Mouse (Mus musculus) liver, adult 2 months (tissue): ENCODE measurements around the gene Swi5. TPM values are rescaled to one million over a fixed set of nuclear protein-coding genes. Genes with fewer than 3 reads are reported as not detected.
A peak's percentile ranks its signal among the peaks of the same experiment; 100 is the strongest.

Experiments
- DNase-seq: peaks from one replicate; pipeline ENCODE4 v3.0.0-alpha.2; 2011; ENCODE audit warnings: low read depth, low spot score; ENCODE audit errors: extremely low read depth
- H3K27ac ChIP-seq: fragments of 200-500 bp; replicated peaks from 2 replicates; pipeline ENCODE4 v1.5.1; 2012; ENCODE audit warnings: low read depth, mild to moderate bottlenecking, control low read depth, inconsistent platforms, low read length; ENCODE audit not compliant: insufficient read depth
- H3K27me3 ChIP-seq: fragments of 200-500 bp; 2 replicates; pipeline ENCODE4 v1.6.1; 2012; ENCODE audit warnings: mild to moderate bottlenecking, moderate library complexity, low read length, inconsistent platforms; ENCODE audit not compliant: control insufficient read depth, insufficient read depth
- H3K36me3 ChIP-seq: fragments of 200-500 bp; 2 replicates; pipeline ENCODE4 v1.6.1; 2012; ENCODE audit warnings: low read length, inconsistent platforms; ENCODE audit not compliant: control insufficient read depth, insufficient read depth
- H3K4me1 ChIP-seq: fragments of 200-500 bp; 2 replicates; pipeline ENCODE4 v1.6.1; 2011; ENCODE audit warnings: low read length; ENCODE audit not compliant: control insufficient read depth, insufficient read depth
- H3K4me3 ChIP-seq: fragments of 200-500 bp; 2 replicates; pipeline ENCODE4 v1.5.1; 2011; ENCODE audit warnings: low read depth, mild to moderate bottlenecking, control low read depth, low read length, moderate library complexity; ENCODE audit not compliant: insufficient read depth
- H3K79me2 ChIP-seq: fragments of 200-500 bp; 2 replicates; pipeline ENCODE4 v1.6.1; 2012; ENCODE audit warnings: inconsistent platforms, mild to moderate bottlenecking, low read length, moderate library complexity; ENCODE audit not compliant: control insufficient read depth, insufficient read depth
- H3K9ac ChIP-seq: fragments of 200-500 bp; 2 replicates; pipeline ENCODE4 v1.6.1; 2012; ENCODE audit warnings: low read depth, mild to moderate bottlenecking, control low read depth, inconsistent platforms, low read length
- CTCF ChIP-seq: fragments of 200-500 bp; IDR thresholded peaks from 2 replicates; pipeline ENCODE4 v1.5.1; 2011; ENCODE audit warnings: low read depth, low read length, control low read depth
- POLR2A ChIP-seq: fragments of 200-500 bp; IDR thresholded peaks from 2 replicates; pipeline ENCODE4 v1.6.1; 2011; ENCODE audit warnings: low read length, control low read depth; ENCODE audit not compliant: insufficient read depth; ENCODE audit errors: extremely low read depth
- WGBS: fragments of 180-500 bp; shearing (Covaris S2); methylation state at CpG from one replicate; pipeline ENCODE4 v1.1.7; 2018; 5-methylcytosine and 5-hydroxymethylcytosine counted together
- polyA plus RNA-seq: library from polyadenylated mRNA; depleted of rRNA; stranded (reverse); fragments of >200 nt; gene quantifications from 2 replicates; pipeline ENCODE4 v1.2.3, GENCODE M21; 2012
- total RNA-seq: library from RNA; depleted of rRNA; stranded (reverse); fragments of >200 nt; gene quantifications from 2 replicates; pipeline ENCODE4 v1.2.3, GENCODE M21; 2014

The Swi5 gene
- total and polyA plus RNA-seq, 2 experiments: 171 to 384 TPM

DNA sequence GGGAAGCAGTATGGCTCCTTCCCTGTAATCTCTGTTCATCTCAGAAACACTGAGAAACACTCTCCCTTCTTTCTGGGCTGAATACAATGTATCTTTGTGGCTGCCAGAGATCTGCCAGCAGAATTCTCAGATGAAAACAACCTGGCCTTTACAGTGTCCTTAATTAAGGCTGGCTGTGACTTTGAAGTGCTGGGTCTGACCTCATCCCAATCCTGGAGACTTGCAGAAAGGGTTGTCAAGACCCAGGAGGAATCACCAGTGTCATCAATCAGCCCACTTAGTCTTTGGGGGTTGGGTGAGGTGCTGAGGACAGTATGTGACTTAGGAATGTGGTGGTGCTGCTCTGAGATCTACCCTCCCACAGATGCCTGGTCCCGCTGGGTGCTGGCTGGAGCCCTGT, 34.5 kb downstream of the Swi5 start:
- H3K27ac ChIP-seq: no peak overlapping the region
- no peak for TF ChIP-seq POLR2A
- no peak for TF ChIP-seq CTCF
- H3K9ac ChIP-seq: no peak overlapping the region
- no peaks in the 10 kb centered on the region; the same call in 1 of the 2 replicates for H3K79me2 ChIP-seq
- H3K4me3 ChIP-seq: no peak overlapping the region
- H3K36me3 ChIP-seq: no peaks in the 10 kb centered on the region; the same call in 1 of the 2 replicates
- peaks cover 17% of the 10 kb centered on the region for H3K4me1 ChIP-seq
- WGBS: 87% methylated on average over 1 of the region's 1 CpGs
- DNase-seq: no peak
- H3K27me3 ChIP-seq: no peaks in the 10 kb centered on the region

DNA sequence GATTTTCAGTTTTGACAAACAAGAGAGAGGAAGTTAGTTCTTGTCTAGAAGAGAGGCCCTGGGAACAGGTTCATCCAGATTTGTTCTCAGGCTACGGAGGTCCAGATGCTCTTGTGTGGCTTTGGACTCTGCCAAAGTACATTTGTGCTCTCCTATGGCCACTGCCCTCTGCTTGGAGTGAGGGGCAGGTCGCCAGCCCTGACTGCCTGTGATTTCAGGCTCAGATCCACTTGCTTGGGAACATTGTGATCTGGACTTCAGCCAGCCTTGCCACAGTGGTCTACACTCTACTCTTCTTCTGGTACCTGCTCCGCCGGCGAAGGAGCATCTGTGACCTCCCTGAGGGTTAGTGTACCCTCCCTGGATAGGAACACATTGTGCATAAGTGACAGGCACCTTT, 35.2 kb downstream of the Swi5 start:
- Histone ChIP-seq H3K27ac (peak overlapping the region; percentile 32), H3K27me3 (no peaks in the 10 kb centered on the region), H3K4me3 (no peak overlapping the region), H3K4me1 (peaks cover 17% of the 10 kb centered on the region), H3K36me3 (no peaks in the 10 kb centered on the region; the same call in 1 of the 2 replicates), H3K79me2 (no peaks in the 10 kb centered on the region), H3K9ac (no peak overlapping the region)
- TF ChIP-seq POLR2A: no peak
- no peak for TF ChIP-seq CTCF
- 64% methylated on average over 5 of the region's 5 CpGs for WGBS
- peak; percentile 79 for DNase-seq

GRCm38 (mm10) chr2:32251791-32252527, 35.9 kb downstream of the Swi5 start:
- Histone ChIP-seq H3K4me1 (peaks cover 16% of the 10 kb centered on the region), H3K4me3 (no peak overlapping the region), H3K27ac (peak overlapping the region; percentile 32), H3K9ac (no peak overlapping the region), H3K79me2 (no peaks in the 10 kb centered on the region), H3K27me3 (no peaks in the 10 kb centered on the region), H3K36me3 (no peaks in the 10 kb centered on the region; the same call in 1 of the 2 replicates)
- WGBS: 40% methylated on average over 12 of the region's 12 CpGs
- peak; percentile 93 for DNase-seq
- TF ChIP-seq CTCF (no peak), POLR2A (no peak)

DNA sequence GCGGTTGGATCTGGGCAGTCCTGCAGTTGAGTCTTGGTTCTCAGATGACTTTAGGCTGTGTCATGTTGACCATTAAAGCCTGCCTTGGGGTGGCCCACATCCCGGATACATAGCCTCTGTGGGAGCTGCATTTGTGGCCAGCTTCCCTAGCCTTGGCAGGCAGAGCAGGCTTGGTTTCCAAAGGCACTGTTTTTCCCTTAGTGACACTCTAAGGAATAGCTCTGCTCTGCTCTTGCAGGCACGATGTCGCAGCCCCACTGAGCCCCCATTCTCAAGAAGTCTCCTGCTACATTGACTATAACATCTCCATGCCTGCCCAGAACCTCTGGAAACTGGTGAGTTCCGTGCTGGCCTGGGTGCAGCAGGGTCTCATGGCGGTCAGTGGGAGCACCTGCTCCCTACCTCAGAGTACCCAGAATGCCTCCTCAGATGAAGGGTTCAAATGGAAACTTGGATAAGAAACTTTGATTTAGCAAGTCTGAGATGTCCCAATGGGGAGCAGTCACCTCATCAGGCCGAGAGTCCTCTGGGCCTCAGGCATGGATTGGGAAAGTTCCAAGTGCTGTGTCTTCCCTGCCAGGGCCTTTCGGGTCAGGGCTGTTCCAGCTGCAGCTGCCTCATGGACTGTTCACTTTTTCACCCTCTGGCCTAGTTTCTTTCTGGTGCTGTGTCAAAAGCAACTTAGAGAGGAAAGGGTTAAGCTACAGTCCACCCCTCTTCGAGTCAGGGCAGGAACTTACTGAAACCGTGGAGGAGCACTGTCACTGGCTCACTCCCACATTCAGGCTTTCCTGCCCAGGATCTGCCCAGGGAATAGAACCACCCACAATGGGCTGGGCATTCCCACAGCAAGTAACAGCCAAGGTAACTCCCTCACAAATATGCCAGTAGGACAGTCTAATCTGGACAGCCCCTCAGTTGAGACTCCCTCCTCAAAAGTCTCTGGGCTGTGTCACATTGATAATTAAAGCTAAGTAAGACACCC, 39.2 kb downstream of the Swi5 start:
- Histone ChIP-seq H3K27ac (peak overlapping the region; percentile 51), H3K9ac (no peak overlapping the region), H3K27me3 (no peaks in the 10 kb centered on the region), H3K79me2 (no peaks in the 10 kb centered on the region), H3K36me3 (no peaks in the 10 kb centered on the region; the same call in 1 of the 2 replicates), H3K4me1 (peaks cover 13% of the 10 kb centered on the region), H3K4me3 (no peak overlapping the region)
- 53% methylated on average over 10 of the region's 10 CpGs for WGBS
- TF ChIP-seq POLR2A (no peak), CTCF (no peak)
- peak; percentile 95 for DNase-seq

DNA sequence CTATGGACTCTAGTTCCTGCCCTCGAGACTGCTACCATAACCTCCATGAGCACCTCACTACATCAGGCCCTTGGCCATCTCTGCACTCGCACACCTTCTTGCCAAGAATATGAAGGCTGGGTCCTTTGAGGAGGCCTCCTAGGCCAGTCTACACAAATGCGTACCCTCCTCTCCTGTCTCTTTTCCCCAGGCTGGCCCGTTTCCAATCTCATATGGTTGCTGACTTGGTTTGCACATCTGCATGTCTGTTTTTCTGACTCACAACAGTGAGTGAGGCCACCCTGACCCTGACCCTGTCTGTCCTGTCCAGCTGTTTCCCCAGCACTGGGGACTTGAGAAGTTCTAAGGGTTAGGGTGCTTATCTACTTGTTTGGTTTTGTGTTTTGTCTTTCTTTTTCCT, 41.1 kb downstream of the Swi5 start:
- Histone ChIP-seq H3K9ac (no peak overlapping the region), H3K27me3 (no peaks in the 10 kb centered on the region)
- TF ChIP-seq POLR2A (no peak), CTCF (no peak)

More for the DNA sequence above, 41.1 kb downstream of the Swi5 start:
- DNase-seq: no peak
- H3K27ac ChIP-seq: no peak overlapping the region
- H3K4me1 ChIP-seq: peaks cover 10% of the 10 kb centered on the region
- H3K4me3 ChIP-seq: no peak overlapping the region
- H3K36me3 ChIP-seq: no peaks in the 10 kb centered on the region; the same call in 1 of the 2 replicates
- no peaks in the 10 kb centered on the region for H3K79me2 ChIP-seq
- 84% methylated on average over 4 of the region's 4 CpGs for WGBS
